8 mouse cellular contexts compared by ENCODE assay signal in the genomic region with DNA sequence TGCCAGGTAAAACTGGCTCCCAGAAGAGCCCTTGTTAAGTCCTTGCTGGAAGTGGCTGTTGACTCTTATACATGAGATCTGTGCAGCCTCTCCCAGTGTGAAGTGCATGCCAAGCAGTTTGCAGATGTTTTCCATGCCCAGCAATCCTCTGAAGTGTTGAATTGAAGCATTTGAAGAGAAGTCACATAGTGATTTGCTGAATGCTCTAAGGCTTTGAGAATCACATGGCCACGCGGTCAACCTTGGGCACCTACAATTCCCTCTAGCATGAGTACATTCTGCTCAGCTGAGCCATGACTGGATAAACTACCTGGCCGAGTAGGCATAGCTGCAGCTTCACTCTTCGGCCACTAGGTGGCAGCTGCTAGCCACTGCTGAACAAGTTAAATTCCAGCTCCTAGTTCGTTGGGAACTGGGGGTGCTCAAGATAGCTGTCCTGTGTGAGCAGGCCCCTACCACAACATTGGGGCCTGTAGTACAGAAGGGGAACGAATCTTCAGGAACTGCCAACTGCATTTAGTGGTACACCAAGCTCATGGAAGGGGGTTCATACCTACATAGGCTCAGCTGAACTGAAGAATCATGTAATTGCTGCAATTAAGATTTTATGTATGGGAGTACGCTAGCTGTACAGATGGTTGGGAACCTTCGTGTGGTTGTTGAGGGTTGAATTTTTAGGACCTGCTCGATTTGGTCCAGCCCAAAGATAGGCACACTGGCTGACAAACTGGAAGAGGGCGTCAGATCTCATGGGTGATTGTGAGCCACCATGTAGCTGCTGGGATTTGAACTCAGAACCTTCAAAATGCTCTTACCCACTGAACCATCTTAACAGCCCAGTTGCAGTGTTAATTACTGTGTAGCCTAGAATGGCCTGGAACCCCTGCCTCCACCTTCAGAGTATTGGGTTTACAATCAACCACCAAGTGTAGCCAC. TPM values are rescaled to one million over a fixed set of nuclear protein-coding genes. Genes with fewer than 3 reads are reported as not detected.
DNase-seq lines count a peak whose midpoint lies in the region; ATAC-seq lines count a peak whose summit lies in the region.

No protein-coding gene starts in this region.

- no peak overlapping the region for H3K4me3 ChIP-seq in forebrain, embryonic 15.5 days
- H3K4me3 ChIP-seq in hindbrain, embryonic 10.5 days: no peak overlapping the region

- H3K27me3 ChIP-seq in forebrain, embryonic 15.5 days: no peaks in the 10 kb centered on the region
- no peaks in the 10 kb centered on the region for H3K27me3 ChIP-seq in hindbrain, embryonic 10.5 days (ENCODE audit: insufficient read depth, poor library complexity, severe bottlenecking)

- no peak overlapping the region for H3K4me2 ChIP-seq in forebrain, embryonic 15.5 days (replicated peaks)

- 32% methylated on average over 10 of the region's 10 CpGs for WGBS in forebrain, embryonic 15.5 days
- 33% methylated on average over 10 of the region's 10 CpGs for WGBS in hindbrain, embryonic 10.5 days

- peaks cover 49% of the 10 kb centered on the region for H3K36me3 ChIP-seq in forebrain, embryonic 15.5 days
- peaks cover 69% of the 10 kb centered on the region for H3K36me3 ChIP-seq in hindbrain, embryonic 10.5 days

- peak; percentile 67 for ATAC-seq in forebrain, embryonic 15.5 days (replicated peaks)

- H3K9me3 ChIP-seq in forebrain, embryonic 15.5 days: no peaks in the 10 kb centered on the region
- no peaks in the 10 kb centered on the region for H3K9me3 ChIP-seq in hindbrain, embryonic 10.5 days

- H3K27ac ChIP-seq in forebrain, embryonic 15.5 days (replicated peaks): no peak overlapping the region
- H3K27ac ChIP-seq in hindbrain, embryonic 10.5 days: no peak overlapping the region

- DNase-seq in MN1 (ENCODE audit: low spot score): peak; percentile 85
- peak; percentile 68 for DNase-seq in cerebellum, adult 11-12 months
- peak; percentile 77 for DNase-seq in hindbrain, embryonic 10.5 days (ENCODE audit: low spot score)
- DNase-seq in layer of hippocampus, adult 9-11 months: peak; percentile 54
- DNase-seq in lung, postnatal 25 days (ENCODE audit: low spot score): peak; percentile 89
- DNase-seq in retina, postnatal 7 days (ENCODE audit: low read depth, low spot score): peak; percentile 71
- DNase-seq in thymus, postnatal 4 days: peak; percentile 79

- H3K9ac ChIP-seq in forebrain, embryonic 15.5 days (replicated peaks): no peak overlapping the region

- H3K4me1 ChIP-seq in forebrain, embryonic 15.5 days: peaks cover 23% of the 10 kb centered on the region
- H3K4me1 ChIP-seq in hindbrain, embryonic 10.5 days (replicated peaks): peaks cover 25% of the 10 kb centered on the region

RNA-seq across cellular contexts. Expression of a gene that starts 6.4 kb away (rescaled TPM):
- 1,460 and 1,591 TPM in 2 replicates for polyA plus RNA-seq in forebrain, embryonic 15.5 days (2015; fragmentation: Nextera tagmentation; extraction: Ambion mirVana)
- 1,985 and 2,165 TPM in 2 replicates for polyA plus RNA-seq in hindbrain, embryonic 10.5 days (2016; fragmentation: Nextera tagmentation; extraction: Ambion mirVana)

RNA-seq across cellular contexts. Expression of a gene that starts 6.6 kb away (rescaled TPM):
- polyA plus RNA-seq in forebrain, embryonic 15.5 days (2015; fragmentation: Nextera tagmentation; extraction: Ambion mirVana): 0.20 and 0.34 TPM in 2 replicates
- polyA plus RNA-seq in hindbrain, embryonic 10.5 days (2016; fragmentation: Nextera tagmentation; extraction: Ambion mirVana): 0.13 and 0.29 TPM in 2 replicates

RNA-seq across cellular contexts. Expression of a gene that starts 12.2 kb away (rescaled TPM):
- polyA plus RNA-seq in forebrain, embryonic 15.5 days (2015; fragmentation: Nextera tagmentation; extraction: Ambion mirVana): 74.4 and 82.0 TPM in 2 replicates
- 72.4 and 76.0 TPM in 2 replicates for polyA plus RNA-seq in hindbrain, embryonic 10.5 days (2016; fragmentation: Nextera tagmentation; extraction: Ambion mirVana)

RNA-seq across cellular contexts. Expression of a gene that starts 20.7 kb away (rescaled TPM):
- polyA plus RNA-seq in forebrain, embryonic 15.5 days (2015; fragmentation: Nextera tagmentation; extraction: Ambion mirVana): not detected in 2 replicates
- polyA plus RNA-seq in hindbrain, embryonic 10.5 days (2016; fragmentation: Nextera tagmentation; extraction: Ambion mirVana): not detected in 2 replicates

RNA-seq across cellular contexts. Expression of a gene that starts 20.8 kb away (rescaled TPM):
- polyA plus RNA-seq in forebrain, embryonic 15.5 days (2015; fragmentation: Nextera tagmentation; extraction: Ambion mirVana): not detected in 2 replicates
- polyA plus RNA-seq in hindbrain, embryonic 10.5 days (2016; fragmentation: Nextera tagmentation; extraction: Ambion mirVana): not detected in 2 replicates
